ENCODE assay signal across 9 mouse cellular contexts in the genomic region with DNA sequence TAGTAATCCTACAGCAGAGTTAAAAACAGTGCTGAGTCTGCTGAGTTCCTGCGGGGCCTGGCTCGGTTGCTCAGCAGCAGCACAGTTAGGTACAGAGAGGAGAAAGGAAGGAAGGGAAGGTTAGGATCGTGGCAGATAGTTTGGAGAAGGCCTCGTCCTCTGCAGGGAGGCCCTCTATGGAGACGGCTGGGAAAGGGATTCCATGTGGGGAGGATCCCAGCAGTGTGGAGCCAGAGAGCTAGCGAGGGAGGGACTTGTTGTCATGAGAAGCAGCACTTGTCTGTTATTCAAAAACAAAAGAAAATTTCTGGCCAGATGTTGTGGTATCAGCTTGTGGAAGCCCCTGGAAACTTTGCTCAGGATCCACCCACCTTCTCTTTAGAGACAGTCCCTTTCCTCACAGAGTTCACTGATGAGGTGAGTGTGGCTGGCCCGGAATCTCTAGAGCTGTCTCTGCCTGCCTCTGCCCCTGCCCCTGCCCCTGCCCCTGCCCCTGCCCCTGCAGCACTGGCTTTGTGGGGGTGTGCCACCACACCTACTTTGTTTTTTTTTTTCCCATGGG. TPM values are rescaled to one million over a fixed set of nuclear protein-coding genes. Genes with fewer than 3 reads are reported as not detected.
DNase-seq lines count a peak whose midpoint lies in the region; ATAC-seq and TF ChIP-seq lines count a peak whose summit lies in the region.
"Had no signal": no experiment of that assay in that cellular context is flagged by ENCODE, and none has a peak within 500 bp of the region (broad histone marks: within the 10 kb centered on the region; RNA-seq: fewer than 3 reads in every experiment).

No protein-coding gene starts in this region.

- H3K4me1 ChIP-seq in forebrain, postnatal 0 days (ENCODE audit: insufficient read depth) = 0 out of 2 replicates have a peak, but pooled peaks cover 6% of the 10 kb centered on the region
- peaks cover 20% of the 10 kb centered on the region for H3K4me1 ChIP-seq in forebrain, embryonic 16.5 days (replicated peaks; ENCODE audit: control insufficient read depth, insufficient read depth, low read length)
- H3K4me1 ChIP-seq in lung, postnatal 0 days (ENCODE audit: insufficient read depth, low read depth, low read length) = peaks cover 9% of the 10 kb centered on the region
- H3K4me1 ChIP-seq in heart, embryonic 13.5 days = peaks cover 95% of the 10 kb centered on the region
- H3K4me1 ChIP-seq in liver, postnatal 0 days (ENCODE audit: insufficient read depth) = peaks cover 34% of the 10 kb centered on the region

- no peak overlapping the region for H3K4me3 ChIP-seq in forebrain, postnatal 0 days (ENCODE audit: low read depth, low read length)
- no peak overlapping the region for H3K4me3 ChIP-seq in forebrain, embryonic 16.5 days (replicated peaks; ENCODE audit: low read length)
- no peak overlapping the region for H3K4me3 ChIP-seq in lung, postnatal 0 days (ENCODE audit: low read depth, low read length)
- no peak overlapping the region for H3K4me3 ChIP-seq in heart, embryonic 13.5 days
- H3K4me3 ChIP-seq in liver, postnatal 0 days (ENCODE audit: low read depth, low read length) = no peak overlapping the region
- H3K4me3 ChIP-seq: left cerebral cortex, adult 2 months had no signal

- no peak overlapping the region for H3K9ac ChIP-seq in forebrain, postnatal 0 days
- H3K9ac ChIP-seq in forebrain, embryonic 16.5 days (replicated peaks; ENCODE audit: low read depth, low read length) = no peak overlapping the region
- no peak overlapping the region for H3K9ac ChIP-seq in lung, postnatal 0 days (replicated peaks; ENCODE audit: low read depth)
- peak overlapping the region; percentile 53 for H3K9ac ChIP-seq in heart, embryonic 13.5 days
- H3K9ac ChIP-seq in liver, postnatal 0 days (replicated peaks) = no peak overlapping the region

- WGBS in forebrain, postnatal 0 days = 40% methylated on average over 7 of the region's 7 CpGs
- 49% methylated on average over 7 of the region's 7 CpGs for WGBS in forebrain, embryonic 16.5 days
- 12% methylated on average over 7 of the region's 7 CpGs for WGBS in lung, postnatal 0 days
- WGBS in heart, embryonic 13.5 days = 17% methylated on average over 7 of the region's 7 CpGs
- WGBS in liver, postnatal 0 days (ENCODE audit: insufficient replicate concordance) = 39% methylated on average over 7 of the region's 7 CpGs

- no peak for TF ChIP-seq CTCF in forebrain, postnatal 0 days (IDR thresholded peaks at IDR 0.05; ENCODE audit: low read depth)
- TF ChIP-seq CTCF in lung, postnatal 0 days (IDR thresholded peaks at IDR 0.05) = no peak
- TF ChIP-seq CTCF in liver, postnatal 0 days (IDR thresholded peaks at IDR 0.05; ENCODE audit: low read depth) = no peak

- no peaks in the 10 kb centered on the region for H3K36me3 ChIP-seq in forebrain, postnatal 0 days (ENCODE audit: insufficient read depth)
- H3K36me3 ChIP-seq in forebrain, embryonic 16.5 days (ENCODE audit: control insufficient read depth, insufficient read depth) = no peaks in the 10 kb centered on the region
- no peaks in the 10 kb centered on the region for H3K36me3 ChIP-seq in lung, postnatal 0 days (ENCODE audit: insufficient read depth, low read length)
- H3K36me3 ChIP-seq in heart, embryonic 13.5 days = no peaks in the 10 kb centered on the region
- no peaks in the 10 kb centered on the region for H3K36me3 ChIP-seq in liver, postnatal 0 days (replicated peaks; ENCODE audit: insufficient read depth, low read length)

- no peak for TF ChIP-seq EP300 in lung, postnatal 0 days (IDR thresholded peaks at IDR 0.05)
- TF ChIP-seq EP300 in liver, postnatal 0 days (IDR thresholded peaks at IDR 0.05; ENCODE audit: low read depth) = no peak

- no peaks in the 10 kb centered on the region for H3K9me3 ChIP-seq in forebrain, postnatal 0 days (ENCODE audit: low read length)
- no peaks in the 10 kb centered on the region for H3K9me3 ChIP-seq in forebrain, embryonic 16.5 days (ENCODE audit: control insufficient read depth, low read length)
- no peaks in the 10 kb centered on the region for H3K9me3 ChIP-seq in lung, postnatal 0 days (ENCODE audit: low read length)
- H3K9me3 ChIP-seq in heart, embryonic 13.5 days = no peaks in the 10 kb centered on the region
- no peaks in the 10 kb centered on the region for H3K9me3 ChIP-seq in liver, postnatal 0 days (ENCODE audit: low read length)

- H3K27ac ChIP-seq in forebrain, postnatal 0 days (ENCODE audit: low read depth, low read length) = no peak overlapping the region
- H3K27ac ChIP-seq in forebrain, embryonic 16.5 days (ENCODE audit: low read length) = no peak overlapping the region
- H3K27ac ChIP-seq in lung, postnatal 0 days (ENCODE audit: low read length) = no peak overlapping the region
- H3K27ac ChIP-seq in heart, embryonic 13.5 days (replicated peaks) = peak overlapping the region; percentile 73
- peak overlapping the region; percentile 34; the same call in 1 of the 2 replicates for H3K27ac ChIP-seq in liver, postnatal 0 days (ENCODE audit: low read depth)
- H3K27ac ChIP-seq: left cerebral cortex, adult 2 months had no signal

- no peak for DNase-seq in forebrain, postnatal 0 days
- peak; percentile 49 for DNase-seq in lung, postnatal 0 days (ENCODE audit: low spot score)
- DNase-seq in lung, postnatal 4 days = no peak
- no peak for DNase-seq in liver, postnatal 0 days
- DNase-seq in urinary bladder, postnatal 4 days (ENCODE audit: low spot score in 2 of 2) = no peak
- DNase-seq in right cerebral cortex, postnatal 4 days = no peak

- H3K4me2 ChIP-seq in forebrain, postnatal 0 days (ENCODE audit: low read depth) = no peak overlapping the region
- H3K4me2 ChIP-seq in forebrain, embryonic 16.5 days (ENCODE audit: low read length) = no peak overlapping the region
- H3K4me2 ChIP-seq in lung, postnatal 0 days (replicated peaks; ENCODE audit: low read depth, low read length) = no peak overlapping the region
- peak overlapping the region; percentile 36 for H3K4me2 ChIP-seq in heart, embryonic 13.5 days
- no peak overlapping the region for H3K4me2 ChIP-seq in liver, postnatal 0 days (ENCODE audit: low read depth, low read length)

- peak; percentile 14; the same call in 1 of the 2 replicates for ATAC-seq in forebrain, postnatal 0 days
- ATAC-seq in forebrain, embryonic 16.5 days = no peak
- peak; percentile 52 for ATAC-seq in lung, postnatal 0 days
- ATAC-seq in heart, embryonic 13.5 days (ENCODE audit: extremely low read depth, insufficient number of reproducible peaks, low FRiP score, low TSS enrichment) = no peak
- ATAC-seq in liver, postnatal 0 days = no peak

- no peaks in the 10 kb centered on the region for H3K27me3 ChIP-seq in forebrain, postnatal 0 days (ENCODE audit: insufficient read depth, low read length)
- no peaks in the 10 kb centered on the region for H3K27me3 ChIP-seq in forebrain, embryonic 16.5 days (replicated peaks; ENCODE audit: control insufficient read depth, insufficient read depth, low read length)
- no peaks in the 10 kb centered on the region for H3K27me3 ChIP-seq in lung, postnatal 0 days (replicated peaks; ENCODE audit: insufficient read depth, low read length)
- H3K27me3 ChIP-seq in heart, embryonic 13.5 days (replicated peaks) = no peaks in the 10 kb centered on the region
- no peaks in the 10 kb centered on the region for H3K27me3 ChIP-seq in liver, postnatal 0 days (ENCODE audit: insufficient read depth, low read length)

RNA-seq across cellular contexts. Expression of a gene that starts 11.1 kb away (rescaled TPM):
- total RNA-seq in forebrain, postnatal 0 days (2014; rRNA removed) = 68.8 and 101 TPM in 2 replicates
- 10.5 and 13.5 TPM in 2 replicates for polyA plus RNA-seq in forebrain, postnatal 0 days (2015; fragmentation: Nextera tagmentation; extraction: Ambion mirVana)
- polyA plus RNA-seq in forebrain, embryonic 16.5 days (2015; fragmentation: Nextera tagmentation; extraction: Ambion mirVana) = 12.8 TPM in 2 replicates
- polyA plus RNA-seq in lung, postnatal 0 days (2015; fragmentation: Nextera tagmentation; extraction: Ambion mirVana) = 7.7 and 8.0 TPM in 2 replicates
- polyA plus RNA-seq in heart, embryonic 13.5 days (2015; fragmentation: Nextera tagmentation; extraction: Ambion mirVana) = 6.7 and 7.2 TPM in 2 replicates
- polyA plus RNA-seq in liver, postnatal 0 days (2015; fragmentation: Nextera tagmentation; extraction: Ambion mirVana) = 3.7 and 3.9 TPM in 2 replicates

RNA-seq across cellular contexts. Expression of a gene that starts 54.3 kb away (rescaled TPM):
- total RNA-seq in forebrain, postnatal 0 days (2014; rRNA removed) = 72.2 and 82.0 TPM in 2 replicates
- 48.2 and 55.0 TPM in 2 replicates for polyA plus RNA-seq in forebrain, postnatal 0 days (2015; fragmentation: Nextera tagmentation; extraction: Ambion mirVana)
- 85.1 and 89.6 TPM in 2 replicates for polyA plus RNA-seq in forebrain, embryonic 16.5 days (2015; fragmentation: Nextera tagmentation; extraction: Ambion mirVana)
- polyA plus RNA-seq in lung, postnatal 0 days (2015; fragmentation: Nextera tagmentation; extraction: Ambion mirVana) = 46.6 and 47.5 TPM in 2 replicates
- 43.6 and 46.7 TPM in 2 replicates for polyA plus RNA-seq in heart, embryonic 13.5 days (2015; fragmentation: Nextera tagmentation; extraction: Ambion mirVana)
- polyA plus RNA-seq in liver, postnatal 0 days (2015; fragmentation: Nextera tagmentation; extraction: Ambion mirVana) = 16.0 and 16.4 TPM in 2 replicates

Comparison
In these comparisons a context has a peak if more than half of its experiments do, and no peak if none do; other contexts are left out.
1. ATAC-seq: peak in forebrain, postnatal 0 days (single experiment) and lung, postnatal 0 days (single experiment); none in forebrain, embryonic 16.5 days (single experiment), heart, embryonic 13.5 days (single experiment) and liver, postnatal 0 days (single experiment).
2. H3K27ac ChIP-seq: peak in heart, embryonic 13.5 days (single experiment) and liver, postnatal 0 days (single experiment); none in forebrain, postnatal 0 days (single experiment), forebrain, embryonic 16.5 days (single experiment) and lung, postnatal 0 days (single experiment).